Mouse (Mus musculus): ENCODE results near the gene Epyc. TPM values are rescaled to one million over a fixed set of nuclear protein-coding genes. Genes with fewer than 3 reads are reported as not detected.

Gene Epyc
- polyA plus RNA-seq, 1 experiment from 2014 or later = not detected

DNA sequence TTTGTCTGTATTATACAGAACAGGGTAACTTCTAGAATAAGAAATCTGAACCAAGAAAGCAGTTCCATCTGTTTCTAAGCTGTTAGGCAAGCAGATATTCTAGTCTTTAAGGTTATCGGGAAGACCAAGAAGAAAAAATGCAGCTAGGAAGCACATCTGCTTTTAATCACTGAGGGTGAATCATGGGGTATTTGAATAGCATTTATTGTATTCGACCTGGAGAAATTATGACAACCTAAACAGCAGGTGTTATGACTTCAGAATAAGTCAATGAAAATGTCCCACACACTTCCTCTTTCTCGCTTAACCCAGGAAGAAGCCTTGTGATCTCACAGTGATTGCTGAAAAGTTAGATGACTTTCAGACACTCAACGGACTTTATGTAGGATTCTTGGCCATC, 18.8 kb upstream of the Epyc start:
- Histone ChIP-seq H3K9ac (replicated peaks; ENCODE audit: low read depth) (no peak overlapping the region), H3K27ac (ENCODE audit: low read length) (no peak overlapping the region), H3K9me3 (ENCODE audit: low read length) (no peaks in the 10 kb centered on the region), H3K4me1 (ENCODE audit: insufficient read depth, low read depth, low read length) (no peaks in the 10 kb centered on the region), H3K27me3 (replicated peaks; ENCODE audit: insufficient read depth, low read length) (no peaks in the 10 kb centered on the region), H3K4me2 (replicated peaks; ENCODE audit: low read depth, low read length) (no peak overlapping the region), H3K36me3 (ENCODE audit: insufficient read depth, low read length) (no peaks in the 10 kb centered on the region), H3K4me3 (ENCODE audit: low read depth, low read length) (no peak overlapping the region)
- WGBS = 49% methylated on average over 4 of the region's 4 CpGs
- ATAC-seq (no peak), DNase-seq (ENCODE audit: low spot score) (no peak)
- no peak for TF ChIP-seq EP300 (IDR thresholded peaks at IDR 0.05)
- TF ChIP-seq CTCF (IDR thresholded peaks at IDR 0.05) = no peak

DNA sequence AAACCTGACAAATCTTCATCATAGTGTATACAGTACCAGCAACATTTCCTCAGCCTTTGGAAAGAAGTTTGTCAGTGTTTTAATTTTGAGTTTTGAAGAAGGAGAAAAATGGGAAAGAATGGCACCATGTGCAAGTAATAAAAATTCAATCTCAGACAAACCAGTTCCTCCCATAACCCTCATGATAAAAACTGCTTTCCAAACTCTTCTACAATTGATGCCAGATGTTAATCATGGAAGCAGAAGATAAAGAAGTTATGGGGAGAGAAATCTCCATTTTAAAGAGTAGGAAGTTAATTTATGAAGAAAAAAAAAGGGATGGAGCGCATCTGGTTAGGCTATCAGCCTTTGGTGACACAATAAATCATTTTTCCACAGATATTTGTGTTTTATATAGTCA, 17.3 kb upstream of the Epyc start:
- H3K9me3 ChIP-seq (ENCODE audit: low read length) = no peaks in the 10 kb centered on the region
- H3K4me3 ChIP-seq (ENCODE audit: low read depth, low read length) = no peak overlapping the region
- H3K36me3 ChIP-seq (ENCODE audit: insufficient read depth, low read length) = no peaks in the 10 kb centered on the region
- ATAC-seq = no peak
- no peaks in the 10 kb centered on the region for H3K4me1 ChIP-seq (ENCODE audit: insufficient read depth, low read depth, low read length)
- DNase-seq (ENCODE audit: low spot score) = no peak
- H3K27ac ChIP-seq (ENCODE audit: low read length) = no peak overlapping the region
- no peak overlapping the region for H3K9ac ChIP-seq (replicated peaks; ENCODE audit: low read depth)
- no peak overlapping the region for H3K4me2 ChIP-seq (replicated peaks; ENCODE audit: low read depth, low read length)
- 83% methylated on average over 1 of the region's 1 CpGs for WGBS
- TF ChIP-seq CTCF (IDR thresholded peaks at IDR 0.05) (no peak), EP300 (IDR thresholded peaks at IDR 0.05) (no peak)
- H3K27me3 ChIP-seq (replicated peaks; ENCODE audit: insufficient read depth, low read length) = no peaks in the 10 kb centered on the region

DNA sequence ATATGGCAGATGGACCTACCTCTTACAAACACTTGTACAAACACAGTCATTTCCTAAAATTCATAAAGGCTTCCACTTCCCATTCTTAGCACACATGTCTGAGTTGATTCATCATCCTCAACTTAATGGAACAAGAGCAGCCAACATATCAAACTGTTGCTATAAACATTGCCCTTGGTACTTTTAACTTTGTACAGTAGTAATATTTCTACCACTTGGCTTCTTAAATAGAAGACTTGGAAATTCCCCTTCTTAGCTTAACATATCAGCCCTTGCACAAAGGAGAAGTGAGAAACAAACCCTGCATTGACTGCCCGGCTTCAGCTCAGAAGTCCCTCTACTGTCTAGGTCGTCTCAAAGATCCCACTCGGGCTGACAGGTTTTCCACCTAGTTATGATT, 12.8 kb upstream of the Epyc start:
- ATAC-seq = no peak

DNA sequence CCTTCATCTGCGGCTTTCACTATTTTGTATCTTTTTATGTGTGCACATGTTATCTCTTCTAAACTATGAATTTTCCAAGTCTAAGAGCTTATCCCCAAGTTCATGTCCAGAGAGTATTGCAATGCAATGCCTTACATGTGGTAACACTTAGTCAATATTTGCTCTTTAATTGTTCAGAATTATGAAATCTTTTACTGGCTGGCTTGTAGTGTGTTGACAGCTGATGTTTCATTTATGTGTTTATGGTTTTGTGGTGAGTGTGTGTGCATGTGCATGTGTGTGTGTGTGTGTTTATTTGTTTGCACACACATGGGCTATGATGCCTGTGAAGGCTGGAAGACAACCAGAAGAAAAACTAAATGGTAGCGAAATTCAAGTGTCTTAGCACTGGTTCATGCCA, 1.9 kb upstream of the Epyc start:
- TF ChIP-seq EP300 (IDR thresholded peaks at IDR 0.05) (no peak), CTCF (IDR thresholded peaks at IDR 0.05) (no peak)
- H3K9me3 ChIP-seq (ENCODE audit: low read length) = no peaks in the 10 kb centered on the region
- H3K36me3 ChIP-seq (ENCODE audit: insufficient read depth, low read length) = no peaks in the 10 kb centered on the region
- H3K9ac ChIP-seq (replicated peaks; ENCODE audit: low read depth) = no peak overlapping the region
- no peak overlapping the region for H3K4me2 ChIP-seq (replicated peaks; ENCODE audit: low read depth, low read length)
- no peak overlapping the region for H3K4me3 ChIP-seq (ENCODE audit: low read depth, low read length)
- WGBS = 69% methylated on average over 2 of the region's 2 CpGs
- ATAC-seq (peak; percentile 40; the same call in 1 of the 2 replicates), DNase-seq (ENCODE audit: low spot score) (peak; percentile 56)
- H3K27me3 ChIP-seq (replicated peaks; ENCODE audit: insufficient read depth, low read length) = no peaks in the 10 kb centered on the region
- no peaks in the 10 kb centered on the region for H3K4me1 ChIP-seq (ENCODE audit: insufficient read depth, low read depth, low read length)
- H3K27ac ChIP-seq (ENCODE audit: low read length) = no peak overlapping the region

More for the DNA sequence above, 12.8 kb upstream of the Epyc start:
- no peaks in the 10 kb centered on the region for H3K4me1 ChIP-seq (ENCODE audit: insufficient read depth, low read depth, low read length)
- no peak overlapping the region for H3K4me2 ChIP-seq (replicated peaks; ENCODE audit: low read depth, low read length)
- H3K27ac ChIP-seq (ENCODE audit: low read length) = no peak overlapping the region
- no peaks in the 10 kb centered on the region for H3K36me3 ChIP-seq (ENCODE audit: insufficient read depth, low read length)
- TF ChIP-seq CTCF (IDR thresholded peaks at IDR 0.05) = no peak
- no peak for TF ChIP-seq EP300 (IDR thresholded peaks at IDR 0.05)
- H3K9me3 ChIP-seq (ENCODE audit: low read length) = no peaks in the 10 kb centered on the region
- WGBS = 73% methylated on average over 3 of the region's 3 CpGs
- no peaks in the 10 kb centered on the region for H3K27me3 ChIP-seq (replicated peaks; ENCODE audit: insufficient read depth, low read length)
- H3K4me3 ChIP-seq (ENCODE audit: low read depth, low read length) = no peak overlapping the region
- DNase-seq (ENCODE audit: low spot score) = no peak
- no peak overlapping the region for H3K9ac ChIP-seq (replicated peaks; ENCODE audit: low read depth)

- WGBS = 47% methylated on average over 2 of the region's 2 CpGs
- H3K27ac ChIP-seq (ENCODE audit: low read length) = no peak overlapping the region
- no peak for ATAC-seq
Measured at GRCm38 (mm10) chr10:97650334-97650733, 6.5 kb downstream of the Epyc start.

GRCm38 (mm10) chr10:97659489-97659888, 15.6 kb downstream of the Epyc start:
- H3K4me3 ChIP-seq (ENCODE audit: low read depth, low read length) = no peak overlapping the region
- WGBS = 96% methylated on average over 1 of the region's 1 CpGs
- no peak overlapping the region for H3K27ac ChIP-seq (ENCODE audit: low read length)
- H3K4me1 ChIP-seq (ENCODE audit: insufficient read depth, low read depth, low read length) = no peaks in the 10 kb centered on the region
- ATAC-seq = no peak
- no peak overlapping the region for H3K4me2 ChIP-seq (replicated peaks; ENCODE audit: low read depth, low read length)
- H3K36me3 ChIP-seq (ENCODE audit: insufficient read depth, low read length) = no peaks in the 10 kb centered on the region
- DNase-seq (ENCODE audit: low spot score) = no peak
- no peaks in the 10 kb centered on the region for H3K27me3 ChIP-seq (replicated peaks; ENCODE audit: insufficient read depth, low read length)
- H3K9ac ChIP-seq (replicated peaks; ENCODE audit: low read depth) = no peak overlapping the region
- no peaks in the 10 kb centered on the region for H3K9me3 ChIP-seq (ENCODE audit: low read length)
- TF ChIP-seq EP300 (IDR thresholded peaks at IDR 0.05) (no peak), CTCF (IDR thresholded peaks at IDR 0.05) (no peak)

More at GRCm38 (mm10) chr10:97650334-97650733, 6.5 kb downstream of the Epyc start:
- TF ChIP-seq CTCF (IDR thresholded peaks at IDR 0.05) = no peak
- TF ChIP-seq EP300 (IDR thresholded peaks at IDR 0.05) = no peak
- Histone ChIP-seq H3K27me3 (replicated peaks; ENCODE audit: insufficient read depth, low read length) (no peaks in the 10 kb centered on the region), H3K4me3 (ENCODE audit: low read depth, low read length) (no peak overlapping the region), H3K4me2 (replicated peaks; ENCODE audit: low read depth, low read length) (no peak overlapping the region), H3K4me1 (ENCODE audit: insufficient read depth, low read depth, low read length) (no peaks in the 10 kb centered on the region), H3K9me3 (ENCODE audit: low read length) (no peaks in the 10 kb centered on the region), H3K9ac (replicated peaks; ENCODE audit: low read depth) (no peak overlapping the region), H3K36me3 (ENCODE audit: insufficient read depth, low read length) (no peaks in the 10 kb centered on the region)
- no peak for DNase-seq (ENCODE audit: low spot score)

GRCm38 (mm10) chr10:97668656-97669055, 24.8 kb downstream of the Epyc start:
- H3K9me3 ChIP-seq (ENCODE audit: low read length) = no peaks in the 10 kb centered on the region
- ATAC-seq (no peak), DNase-seq (ENCODE audit: low spot score) (no peak)
- no peaks in the 10 kb centered on the region for H3K27me3 ChIP-seq (replicated peaks; ENCODE audit: insufficient read depth, low read length)
- no peak overlapping the region for H3K4me2 ChIP-seq (replicated peaks; ENCODE audit: low read depth, low read length)
- H3K36me3 ChIP-seq (ENCODE audit: insufficient read depth, low read length) = no peaks in the 10 kb centered on the region
- H3K4me1 ChIP-seq (ENCODE audit: insufficient read depth, low read depth, low read length) = no peaks in the 10 kb centered on the region
- TF ChIP-seq CTCF (IDR thresholded peaks at IDR 0.05) (no peak), EP300 (IDR thresholded peaks at IDR 0.05) (no peak)
- no peak overlapping the region for H3K27ac ChIP-seq (ENCODE audit: low read length)
- WGBS = 58% methylated on average over 4 of the region's 4 CpGs
- no peak overlapping the region for H3K9ac ChIP-seq (replicated peaks; ENCODE audit: low read depth)
- no peak overlapping the region for H3K4me3 ChIP-seq (ENCODE audit: low read depth, low read length)
